Mouse (Mus musculus) gastrocnemius, adult 2 months (tissue): ENCODE data around the gene Camkk1. TPM values are rescaled to one million over a fixed set of nuclear protein-coding genes. Genes with fewer than 3 reads are reported as not detected.

Experiments
- DNase-seq: peaks from one replicate; pipeline ENCODE4 v3.0.0; 2022
- H3K27ac ChIP-seq: fragments of 200-600 bp; 2 replicates; pipeline ENCODE4 v1.8.1; 2022; ENCODE audit warnings: mild to moderate bottlenecking
- H3K4me3 ChIP-seq: fragments of 200-600 bp; 2 replicates; pipeline ENCODE4 v1.8.1; 2022; ENCODE audit warnings: mild to moderate bottlenecking, moderate library complexity
- CTCF ChIP-seq: fragments of 200-600 bp; IDR thresholded peaks from 2 replicates; pipeline ENCODE4 v1.8.1; 2022; ENCODE audit warnings: antibody characterized with exemption, mild to moderate bottlenecking, moderate library complexity
- intact Hi-C: fragments of 180-260 bp; cut with DNase I; formaldehyde crosslinking; loops from one replicate; pipeline ENCODE4 v1.15.1; 2025
- total RNA-seq, 2 experiments: library from RNA; stranded (reverse); gene quantifications; 2 replicates each; pipeline ENCODE4 v1.2.3; 2021

The Camkk1 gene
- total RNA-seq, 2 experiments from 2014 or later: 0.43 to 0.89 TPM

DNA sequence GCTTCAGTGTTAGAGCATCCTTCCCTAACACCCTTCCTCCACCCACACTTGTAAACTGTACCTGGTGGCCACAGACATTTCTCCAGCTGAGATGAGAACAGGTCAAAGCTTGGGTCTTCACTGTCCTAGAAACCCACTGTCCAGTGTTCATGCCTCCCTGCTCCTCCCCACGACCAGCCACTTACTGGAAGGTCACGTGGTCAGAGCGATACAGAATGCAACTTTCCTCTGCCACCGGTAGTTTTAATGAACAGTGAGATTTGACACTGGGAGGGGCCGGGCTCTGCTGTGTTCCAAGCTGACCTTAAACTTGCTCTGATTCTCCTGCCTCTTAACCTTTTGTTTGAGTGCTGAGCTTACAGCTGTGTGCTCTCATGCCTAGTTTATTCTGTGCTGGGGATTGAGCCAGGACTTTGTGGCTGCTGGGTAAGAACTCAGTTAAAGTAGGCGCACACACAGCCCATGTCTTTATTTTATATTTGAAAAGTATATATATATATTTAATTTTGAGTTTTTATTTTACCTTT, 25.5 kb downstream of the Camkk1 start:
- no peak for TF ChIP-seq CTCF
- DNase-seq: no peak
- Histone ChIP-seq H3K27ac (no peak overlapping the region), H3K4me3 (no peak overlapping the region)
- intact Hi-C loops: no loop called here

DNA sequence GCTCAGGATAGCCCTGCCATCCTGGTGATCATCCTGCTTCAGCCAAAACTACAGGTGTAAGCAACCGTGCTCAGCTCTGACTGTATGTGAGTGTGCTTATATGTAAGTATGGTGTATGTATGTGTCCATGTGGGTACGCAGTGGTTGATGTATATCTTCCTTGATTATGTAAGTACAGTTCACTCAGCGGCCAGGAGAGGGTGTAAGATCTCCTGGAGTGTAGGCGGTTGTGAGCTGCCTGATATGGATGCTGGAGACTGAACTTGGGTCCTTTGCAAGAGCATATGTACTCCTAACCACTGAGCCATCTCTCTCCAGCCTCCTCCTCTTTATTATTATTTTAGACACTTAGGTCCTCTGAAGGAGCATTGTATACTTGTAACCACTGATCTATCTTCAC, 26.0 kb downstream of the Camkk1 start:
- Histone ChIP-seq H3K27ac (no peak overlapping the region), H3K4me3 (no peak overlapping the region)
- intact Hi-C loops: loop anchor here (5.0 kb wide), 1 partner anchor 117 kb away; no protein-coding TSS in a partner anchor
- no peak for TF ChIP-seq CTCF
- no peak for DNase-seq

DNA sequence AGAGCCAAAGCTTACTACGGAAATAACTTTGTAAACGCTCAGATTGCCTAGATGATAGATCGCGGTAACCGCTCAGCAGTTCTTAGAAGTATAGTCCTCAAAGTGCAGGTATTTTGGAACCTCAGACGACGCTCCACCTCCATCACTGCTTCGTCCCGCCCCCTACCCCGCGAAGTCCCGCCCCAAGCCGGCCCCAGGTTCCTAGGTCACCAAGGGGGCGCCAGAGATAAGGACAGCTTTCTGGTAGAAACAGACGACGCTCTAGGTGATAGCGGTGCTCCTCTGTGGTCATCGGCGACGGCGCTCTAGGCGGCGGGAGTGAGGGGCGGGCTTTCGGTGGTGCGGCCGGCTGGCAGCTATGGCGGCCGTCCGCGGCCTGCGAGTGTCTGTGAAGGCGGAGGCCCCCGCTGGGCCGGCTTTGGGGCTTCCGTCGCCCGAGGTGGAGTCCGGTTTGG, 28.8 kb downstream of the Camkk1 start, which contains the start of gene Ncbp3:
Gene Ncbp3, plus strand, starts transcription at position 242 of the 455 bp plus-strand sequence.
- Histone ChIP-seq H3K27ac (peak within 1 kb of the TSS; percentile 96), H3K4me3 (peak within 1 kb of the TSS; percentile 100)
- intact Hi-C loops: loop anchor here (5.0 kb wide), 1 partner anchor 120 kb away; no protein-coding TSS in a partner anchor
- peak; percentile 79 for TF ChIP-seq CTCF
- peak; percentile 96 for DNase-seq

DNA sequence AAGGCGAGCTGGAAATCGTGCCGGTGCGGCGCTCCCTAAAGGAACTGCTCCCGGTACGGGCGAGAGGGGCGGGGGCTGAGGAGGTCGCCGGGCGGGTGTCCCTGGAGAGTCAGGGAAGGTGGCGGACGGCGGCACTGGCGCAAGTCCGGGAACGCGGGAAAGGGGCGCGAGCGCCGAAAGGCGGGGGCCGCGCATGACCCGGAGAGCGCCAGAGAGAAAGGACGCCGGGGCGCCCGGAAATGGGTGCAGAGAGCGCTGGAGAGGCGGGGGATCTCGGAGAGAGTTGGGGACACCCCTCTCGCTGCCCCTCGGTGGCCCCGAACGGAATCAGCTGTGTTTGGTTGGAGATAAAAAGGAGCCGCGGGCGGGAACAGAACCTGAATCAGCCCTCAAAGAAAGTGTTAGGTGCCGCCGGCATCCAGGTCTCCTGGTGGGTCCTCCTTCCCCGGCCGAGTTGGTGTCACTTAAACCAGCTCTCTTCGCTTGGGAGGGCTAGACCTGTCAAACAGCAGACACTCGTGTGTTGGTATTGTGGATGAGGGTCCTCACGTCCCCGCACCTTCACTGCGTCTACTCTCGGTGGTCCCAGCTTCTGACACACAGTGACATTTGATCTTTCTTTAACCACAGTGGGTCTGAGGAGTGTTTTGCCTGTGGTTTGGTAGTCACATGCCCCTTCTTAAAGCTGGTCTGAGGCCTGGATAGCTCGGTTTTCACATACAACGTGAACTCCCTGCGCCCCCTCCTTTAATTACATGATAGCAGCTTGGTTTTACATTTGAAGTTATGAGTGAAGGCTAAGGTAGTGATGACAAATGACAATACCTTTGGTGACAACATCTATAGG, 29.4 kb downstream of the Camkk1 start:
- H3K27ac ChIP-seq: peak overlapping the region; percentile 96
- H3K4me3 ChIP-seq: peak overlapping the region; percentile 100
- no peak for DNase-seq
- TF ChIP-seq CTCF: no peak
- intact Hi-C loops: loop anchor here (2.0 to 5.0 kb wide), 2 partner anchors 41 to 121 kb away; no protein-coding TSS in a partner anchor

DNA sequence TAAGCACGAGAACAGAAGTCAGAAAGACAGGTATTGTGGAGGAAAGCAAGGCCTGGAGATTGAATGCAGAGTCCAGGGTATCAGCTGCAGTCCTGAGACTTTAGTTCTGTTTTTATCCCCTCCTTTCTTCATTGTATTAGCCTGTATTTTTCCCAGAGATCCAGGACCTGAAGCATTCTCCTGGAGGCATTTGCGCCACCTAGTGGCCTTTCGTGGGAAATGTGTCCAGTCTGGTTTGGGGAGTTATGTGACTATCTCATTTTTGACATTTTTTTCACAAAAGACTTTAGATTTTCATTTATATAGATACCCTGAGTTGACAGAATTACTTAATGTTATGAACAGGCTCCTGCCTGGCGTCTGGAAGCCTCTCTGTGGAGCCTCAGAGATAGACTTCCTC, 30.5 kb downstream of the Camkk1 start:
- peak overlapping the region; percentile 49 for H3K4me3 ChIP-seq
- intact Hi-C loops: loop anchor here (2.0 to 5.0 kb wide), 2 partner anchors 43 to 122 kb away; no protein-coding TSS in a partner anchor
- no peak overlapping the region; the same call in 1 of the 2 replicates for H3K27ac ChIP-seq
- peak; percentile 97 for TF ChIP-seq CTCF
- peak; percentile 79 for DNase-seq

DNA sequence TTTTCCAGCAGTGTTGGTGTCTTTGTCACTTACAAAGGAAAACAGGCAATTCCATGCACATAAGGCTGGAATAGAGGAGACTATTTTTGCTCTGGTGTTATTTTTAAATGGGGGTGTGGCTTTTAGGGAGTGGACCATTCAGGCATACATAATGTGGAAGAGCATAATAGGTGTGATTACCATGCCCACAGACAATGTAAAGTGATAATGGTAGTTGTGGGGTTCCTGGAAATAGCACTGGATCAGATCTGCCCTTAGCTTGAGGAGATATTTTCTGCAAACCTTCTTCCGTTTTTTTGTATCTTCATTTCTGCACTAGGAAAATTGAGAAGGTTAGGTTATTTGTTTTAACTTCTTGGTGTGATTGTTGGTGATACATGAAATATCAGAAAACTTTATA, 34.0 kb downstream of the Camkk1 start:
- intact Hi-C loops: no loop called here
- no peak for DNase-seq
- no peak overlapping the region for H3K27ac ChIP-seq
- no peak overlapping the region for H3K4me3 ChIP-seq
- no peak for TF ChIP-seq CTCF

DNA sequence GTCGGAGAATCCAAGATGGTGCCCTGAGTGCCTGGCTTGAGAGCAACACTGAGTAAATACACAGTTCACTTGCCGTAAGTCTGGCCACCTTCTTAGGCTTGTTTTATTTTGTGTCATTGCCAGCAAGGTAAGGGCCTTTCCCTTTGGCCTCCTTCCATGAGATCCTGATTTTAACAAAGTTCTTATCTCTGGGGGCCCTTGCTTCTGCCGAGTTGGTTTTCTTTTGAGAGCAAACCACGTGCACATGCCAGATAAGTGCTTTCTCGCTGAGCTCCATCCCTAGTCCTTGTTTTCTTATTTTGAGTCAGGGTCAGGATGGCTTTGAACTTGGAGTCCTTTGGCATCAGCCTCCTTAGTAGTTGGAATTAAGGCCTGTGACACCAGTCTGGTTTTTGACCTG, 38.9 kb downstream of the Camkk1 start:
- no peak for TF ChIP-seq CTCF
- no peak for DNase-seq
- no peak overlapping the region for H3K4me3 ChIP-seq
- H3K27ac ChIP-seq: no peak overlapping the region
- intact Hi-C loops: no loop called here

DNA sequence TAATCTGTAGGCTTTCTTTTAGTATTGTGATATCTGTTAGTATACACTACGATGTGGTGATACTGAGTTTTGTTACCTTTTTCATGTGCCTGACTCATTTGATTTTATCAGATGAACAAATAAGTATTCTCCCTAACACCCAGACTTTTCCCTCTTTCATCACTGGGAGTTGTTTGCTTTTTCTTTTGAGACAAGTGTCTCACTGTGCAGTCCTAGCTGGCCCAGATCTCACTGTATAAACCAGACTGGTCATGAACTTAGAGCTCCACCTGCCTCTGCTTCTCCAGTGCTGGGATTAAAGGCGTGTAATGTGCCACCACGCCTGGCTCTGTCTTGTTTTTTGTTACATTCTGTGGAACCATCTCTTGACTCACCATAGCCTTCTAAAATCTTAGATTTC, 40.8 kb downstream of the Camkk1 start:
- DNase-seq: no peak
- intact Hi-C loops: no loop called here

DNA sequence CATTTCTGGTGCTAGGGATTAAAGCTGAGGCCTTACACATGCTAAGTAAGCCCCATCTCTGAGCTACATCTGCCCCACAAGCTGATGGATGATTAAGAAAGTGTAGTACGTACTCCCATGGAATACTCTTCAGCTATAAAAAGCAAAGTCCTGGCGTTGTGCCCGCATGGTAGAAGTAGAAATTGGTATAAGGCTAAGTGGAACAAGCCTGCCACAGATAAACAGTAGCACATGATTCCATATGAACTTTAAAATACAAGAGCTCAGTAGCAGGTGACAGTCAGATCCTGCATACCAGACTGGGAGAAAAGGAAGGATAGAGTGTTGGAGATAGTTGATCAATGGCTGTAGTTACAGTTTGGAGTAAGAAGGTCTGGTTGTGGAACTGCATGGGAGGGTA, 42.6 kb downstream of the Camkk1 start:
- no peak overlapping the region for H3K27ac ChIP-seq
- no peak for TF ChIP-seq CTCF
- intact Hi-C loops: no loop called here
- H3K4me3 ChIP-seq: no peak overlapping the region
- no peak for DNase-seq

More for the DNA sequence above, 40.8 kb downstream of the Camkk1 start:
- Histone ChIP-seq H3K27ac (no peak overlapping the region), H3K4me3 (no peak overlapping the region)
- TF ChIP-seq CTCF: no peak

DNA sequence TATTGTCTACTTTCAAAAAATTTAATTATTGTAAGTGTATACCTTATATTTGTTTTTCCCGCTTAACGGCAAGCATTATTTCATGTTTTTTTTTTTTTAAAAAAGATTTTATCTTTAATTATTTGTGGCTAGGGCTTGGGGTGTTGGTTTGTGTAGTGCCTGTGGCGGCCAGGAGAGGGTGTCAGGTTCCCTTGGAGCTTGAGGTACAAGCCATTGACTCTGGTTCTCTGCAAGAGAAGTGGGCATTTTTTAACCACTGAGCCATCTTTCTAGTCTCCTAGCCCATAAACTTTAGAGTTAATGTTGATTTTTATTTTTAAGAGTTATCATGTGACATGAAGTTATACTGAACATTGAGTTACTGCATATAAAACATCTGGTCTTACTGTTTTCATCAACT, 53.0 kb downstream of the Camkk1 start:
- H3K27ac ChIP-seq: no peak overlapping the region
- H3K4me3 ChIP-seq: no peak overlapping the region
- TF ChIP-seq CTCF: peak; percentile 70
- peak; percentile 33 for DNase-seq
- intact Hi-C loops: no loop called here

DNA sequence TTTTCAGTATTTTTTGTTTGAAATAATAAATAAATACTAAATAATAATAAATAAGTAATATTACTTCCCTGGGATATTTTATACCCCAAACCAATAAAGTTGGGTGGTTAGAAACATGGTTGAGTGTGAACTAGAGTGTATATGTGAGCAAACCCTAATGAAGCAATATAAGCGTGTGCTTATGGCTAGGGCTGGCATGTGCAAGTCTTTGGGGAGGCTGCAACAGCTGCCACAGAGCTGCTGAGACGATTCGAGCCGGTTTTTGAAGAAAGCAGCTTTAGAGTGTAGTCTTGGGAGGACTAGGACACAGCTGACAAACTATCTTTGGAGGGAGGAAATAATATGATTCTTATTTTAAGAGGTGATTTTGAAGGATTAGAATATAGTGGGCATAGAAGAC, 57.5 kb downstream of the Camkk1 start:
- no peak overlapping the region for H3K27ac ChIP-seq
- intact Hi-C loops: no loop called here
- DNase-seq: no peak
- TF ChIP-seq CTCF: no peak
- H3K4me3 ChIP-seq: no peak overlapping the region

DNA sequence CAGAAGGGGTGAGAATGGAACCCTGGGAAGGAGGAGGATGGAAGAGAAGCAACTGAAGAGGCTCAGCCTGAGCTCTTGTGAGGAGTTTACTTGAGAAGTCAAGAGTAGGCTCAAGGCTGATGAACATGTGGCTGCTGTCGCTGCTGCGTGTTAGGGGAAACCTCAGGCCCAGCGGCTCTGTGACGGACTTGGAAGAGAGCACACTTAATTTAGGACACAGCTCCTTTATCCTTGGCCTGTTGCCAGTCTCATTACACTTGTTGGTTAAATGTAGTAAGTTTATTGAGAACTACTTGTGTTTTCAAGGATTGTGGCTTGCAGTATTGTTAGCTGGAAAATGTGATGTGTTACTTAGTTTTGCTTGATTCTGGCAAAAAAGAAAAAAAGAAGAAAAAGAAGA, 57.9 kb downstream of the Camkk1 start:
- Histone ChIP-seq H3K27ac (no peak overlapping the region), H3K4me3 (no peak overlapping the region)
- TF ChIP-seq CTCF: no peak
- intact Hi-C loops: no loop called here
- no peak for DNase-seq

DNA sequence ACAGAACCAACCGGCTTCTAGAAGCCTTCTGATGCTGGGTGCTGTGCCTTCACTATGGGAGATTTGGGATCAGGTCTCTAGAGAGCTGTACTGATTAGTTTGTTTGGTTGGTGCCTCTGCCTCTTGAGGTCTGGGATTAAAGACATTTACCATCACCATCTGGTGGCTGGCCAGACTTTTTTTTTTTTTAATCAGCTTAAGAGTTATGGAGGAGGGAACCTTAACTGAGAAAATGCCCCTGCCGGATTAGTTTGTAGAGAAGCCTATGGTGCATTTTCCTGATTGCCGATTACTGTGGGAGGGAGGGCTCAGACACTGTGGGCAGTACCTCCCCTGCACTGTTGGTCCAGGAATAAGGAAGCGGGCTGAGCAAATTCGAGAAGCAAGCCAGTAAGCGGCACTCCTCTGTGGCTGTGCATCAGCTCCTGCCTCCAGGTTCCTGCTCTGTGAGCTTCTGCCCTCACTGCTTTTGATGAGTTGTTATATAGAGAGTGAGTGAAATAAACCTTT, 58.5 kb downstream of the Camkk1 start:
- H3K27ac ChIP-seq: no peak overlapping the region
- DNase-seq: no peak
- intact Hi-C loops: no loop called here
- no peak overlapping the region for H3K4me3 ChIP-seq
- TF ChIP-seq CTCF: no peak
